Mouse (Mus musculus) MEL (cell line): Measurements from ENCODE around the gene D11Wsu47e. TPM values are rescaled to one million over a fixed set of nuclear protein-coding genes. Genes with fewer than 3 reads are reported as not detected.

Experiments
- DNase-seq: peaks from one replicate; pipeline ENCODE4 v3.0.0; 2011; ENCODE audit warnings: low read depth, low spot score
- H3K27ac ChIP-seq: 2 replicates; pipeline ENCODE4 v1.5.1; 2012; ENCODE audit warnings: low read depth, mild to moderate bottlenecking, control low read depth, low read length, moderate library complexity; ENCODE audit not compliant: control insufficient read depth
- H3K27me3 ChIP-seq, 2 experiments: fragments of 150-350 bp in 1 of 2; sonication (generic) in 1 of 2; 2 replicates each; pipeline ENCODE4 v1.6.1; 2012; ENCODE audit warnings: low read length in 2 of 2, mild to moderate bottlenecking in 2 of 2, improper control_type of control experiment in 1 of 2, moderate library complexity in 1 of 2; ENCODE audit not compliant: insufficient read depth in 2 of 2, control insufficient read depth in 1 of 2
- H3K36me3 ChIP-seq, 2 experiments: 2 replicates each; pipeline ENCODE4 v1.6.1; 2012 to 2014; ENCODE audit warnings: low read length in 2 of 2, improper control_type of control experiment in 1 of 2, inconsistent platforms in 1 of 2, mild to moderate bottlenecking in 1 of 2; ENCODE audit not compliant: insufficient read depth in 2 of 2, control insufficient read depth in 1 of 2
- H3K4me1 ChIP-seq, 2 experiments: fragments of 150-350 bp in 1 of 2; sonication (generic) in 1 of 2; 2 replicates each; pipeline ENCODE4 v1.6.1; 2012; ENCODE audit warnings: low read length in 2 of 2, improper control_type of control experiment in 1 of 2, mild to moderate bottlenecking in 1 of 2; ENCODE audit not compliant: insufficient read depth in 2 of 2, control insufficient read depth in 1 of 2
- H3K4me3 ChIP-seq, 2 experiments: fragments of 150-350 bp in 1 of 2; sonication (generic) in 1 of 2; 2 replicates each; pipeline ENCODE4 v1.5.1; 2012; ENCODE audit warnings: low read depth in 2 of 2, low read length in 2 of 2, mild to moderate bottlenecking in 2 of 2, moderate library complexity in 2 of 2, control low read depth in 1 of 2, improper control_type of control experiment in 1 of 2; ENCODE audit not compliant: control insufficient read depth in 1 of 2, insufficient read depth in 1 of 2
- H3K79me2 ChIP-seq: 2 replicates; pipeline ENCODE4 v1.6.1; 2012; ENCODE audit warnings: mild to moderate bottlenecking, low read length, moderate library complexity; ENCODE audit not compliant: control insufficient read depth, poor library complexity, insufficient read depth
- H3K9ac ChIP-seq: 2 replicates; pipeline ENCODE4 v1.6.1; 2012; ENCODE audit warnings: low read depth, mild to moderate bottlenecking, control low read depth, low read length, moderate library complexity; ENCODE audit not compliant: control insufficient read depth, poor library complexity, severe bottlenecking
- H3K9me3 ChIP-seq: fragments of 150-350 bp; sonication (generic); replicated peaks from 2 replicates; pipeline ENCODE4 v1.6.1; 2012; ENCODE audit warnings: mild to moderate bottlenecking, low read length, improper control_type of control experiment, moderate library complexity; ENCODE audit not compliant: insufficient read depth
- JUND ChIP-seq: IDR thresholded peaks from 2 replicates; pipeline ENCODE4 v1.6.1; 2011; ENCODE audit warnings: low read depth, mild to moderate bottlenecking, improper control_type of control experiment, low read length
- MEF2A ChIP-seq: IDR thresholded peaks from 2 replicates; pipeline ENCODE4 v1.6.1; 2014; ENCODE audit warnings: low read depth, mild to moderate bottlenecking, inconsistent platforms, low read length, improper control_type of control experiment; ENCODE audit not compliant: poor library complexity, insufficient replicate concordance, severe bottlenecking; ENCODE audit errors: extremely low read depth
- MXI1 ChIP-seq: IDR thresholded peaks from 2 replicates; pipeline ENCODE4 v1.6.1; 2011; ENCODE audit warnings: mild to moderate bottlenecking, low read depth, low read length, improper control_type of control experiment
- MYB ChIP-seq: IDR thresholded peaks from 2 replicates; pipeline ENCODE4 v1.6.1; 2011; ENCODE audit warnings: mild to moderate bottlenecking, low read depth, low read length, improper control_type of control experiment
- MYC ChIP-seq: IDR thresholded peaks from 2 replicates; pipeline ENCODE4 v1.6.1; 2011; ENCODE audit warnings: low read depth, mild to moderate bottlenecking, low read length, improper control_type of control experiment, moderate library complexity
- NELFE ChIP-seq: IDR thresholded peaks from 2 replicates; pipeline ENCODE4 v1.6.1; 2011; ENCODE audit warnings: low read depth, low read length, improper control_type of control experiment
- POLR2A ChIP-seq, 2 experiments: IDR thresholded peaks; 2 replicates each; pipeline ENCODE4 v1.6.1; 2011 to 2012; ENCODE audit warnings: low read length in 2 of 2, mild to moderate bottlenecking in 2 of 2, control low read depth in 1 of 2, improper control_type of control experiment in 1 of 2, low read depth in 1 of 2, moderate library complexity in 1 of 2; ENCODE audit not compliant: control insufficient read depth in 1 of 2, insufficient read depth in 1 of 2, poor library complexity in 1 of 2
- RAD21 ChIP-seq: IDR thresholded peaks from 2 replicates; pipeline ENCODE4 v1.6.1; 2011; ENCODE audit warnings: mild to moderate bottlenecking, low read depth, low read length, improper control_type of control experiment
- SIN3A ChIP-seq: IDR thresholded peaks from 2 replicates; pipeline ENCODE4 v1.6.1; 2012; ENCODE audit warnings: low read length, improper control_type of control experiment, inconsistent platforms
- USF1 ChIP-seq: IDR thresholded peaks from 2 replicates; pipeline ENCODE4 v1.6.1; 2014; ENCODE audit warnings: low read depth, mild to moderate bottlenecking, inconsistent platforms, low read length, improper control_type of control experiment, moderate library complexity
- USF2 ChIP-seq, 2 experiments: IDR thresholded peaks; 2 replicates each; pipeline ENCODE4 v1.6.1; 2011 to 2012; ENCODE audit warnings: improper control_type of control experiment in 2 of 2, low read length in 2 of 2, borderline replicate concordance in 1 of 2, inconsistent platforms in 1 of 2, low read depth in 1 of 2, mild to moderate bottlenecking in 1 of 2; ENCODE audit not compliant: insufficient read depth in 1 of 2
- ZKSCAN1 ChIP-seq: IDR thresholded peaks from 2 replicates; pipeline ENCODE4 v1.6.1; 2012; ENCODE audit warnings: low read depth, mild to moderate bottlenecking, inconsistent platforms, low read length, improper control_type of control experiment, moderate library complexity
- ZMIZ1 ChIP-seq: IDR thresholded peaks from 2 replicates; pipeline ENCODE4 v1.6.1; 2012; ENCODE audit warnings: low read depth, mild to moderate bottlenecking, inconsistent platforms, low read length, improper control_type of control experiment, moderate library complexity
- polyA plus RNA-seq, 2 experiments: library from polyadenylated mRNA; stranded (reverse) in 1 of 2; unstranded in 1 of 2; fragments of >175 nt in 1 of 2; fragments of >200 nt in 1 of 2; gene quantifications; 2 replicates each; pipeline versions ENCODE4 v1.2.1 to v1.2.4; 2012; ENCODE audit warnings: low replicate concordance in 2 of 2, low read depth in 1 of 2; ENCODE audit not compliant: insufficient read length in 2 of 2, insufficient read depth in 1 of 2, missing spikeins in 1 of 2
- total RNA-seq: library from RNA; depleted of rRNA; stranded (reverse); fragments of 300-350 nt; gene quantifications from 2 replicates; pipeline ENCODE4 v1.2.3, GENCODE M21; 2012

D11Wsu47e gene
- total and polyA plus RNA-seq, 3 experiments = 25.0 to 40.6 TPM; not detected in 1

DNA sequence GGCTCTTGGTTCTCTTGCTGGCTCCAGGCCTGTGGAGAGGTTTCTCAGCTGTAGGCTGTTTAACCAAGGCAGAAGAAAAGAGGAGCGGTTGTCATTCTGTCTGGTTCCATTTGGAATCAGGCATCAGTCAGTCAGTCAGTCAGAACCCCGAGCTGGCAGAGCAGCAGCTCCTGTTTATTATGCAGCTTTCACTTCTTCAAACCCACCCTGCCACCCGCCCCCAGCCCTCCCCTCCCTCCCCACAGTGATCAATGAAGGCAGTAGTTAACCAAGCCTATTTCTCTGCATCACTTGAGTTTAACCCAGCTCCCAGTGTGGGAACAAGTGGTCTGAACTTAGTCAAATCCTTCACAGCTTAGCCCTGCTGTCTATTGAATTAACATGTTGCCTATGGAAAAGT lies 7.6 kb downstream of the D11Wsu47e start:
- Histone ChIP-seq H3K79me2 (peaks cover 26% of the 10 kb centered on the region), H3K27me3 (no peaks in the 10 kb centered on the region), H3K9me3 (no peaks in the 10 kb centered on the region), H3K36me3 (peaks cover 2 to 3% of the 10 kb centered on the region in 2 experiments), H3K9ac (no peak overlapping the region), H3K27ac (no peak overlapping the region), H3K4me3 (no peak overlapping the region), H3K4me1 (no peaks in the 10 kb centered on the region; a peak in 1 of 4 replicates)
- no peak for TF ChIP-seq JUND
- no peak for TF ChIP-seq NELFE
- no peak; a peak in 1 of 4 replicates for TF ChIP-seq POLR2A (IDR thresholded peaks at IDR 0.05; ENCODE audit: control insufficient read depth in 1 of 2, insufficient read depth in 1 of 2, low read depth in 1 of 2, low read length in 2 of 2, poor library complexity in 1 of 2)
- TF ChIP-seq USF1 = no peak
- TF ChIP-seq MYB = no peak
- no peak for TF ChIP-seq ZMIZ1
- TF ChIP-seq USF2 (IDR thresholded peaks at IDR 0.05; ENCODE audit: borderline replicate concordance in 1 of 2, insufficient read depth in 1 of 2, low read depth in 1 of 2, low read length in 2 of 2) = no peak
- TF ChIP-seq MEF2A = no peak
- no peak for TF ChIP-seq MXI1
- no peak for TF ChIP-seq RAD21
- TF ChIP-seq SIN3A = no peak
- TF ChIP-seq MYC = no peak
- no peak for DNase-seq

DNA sequence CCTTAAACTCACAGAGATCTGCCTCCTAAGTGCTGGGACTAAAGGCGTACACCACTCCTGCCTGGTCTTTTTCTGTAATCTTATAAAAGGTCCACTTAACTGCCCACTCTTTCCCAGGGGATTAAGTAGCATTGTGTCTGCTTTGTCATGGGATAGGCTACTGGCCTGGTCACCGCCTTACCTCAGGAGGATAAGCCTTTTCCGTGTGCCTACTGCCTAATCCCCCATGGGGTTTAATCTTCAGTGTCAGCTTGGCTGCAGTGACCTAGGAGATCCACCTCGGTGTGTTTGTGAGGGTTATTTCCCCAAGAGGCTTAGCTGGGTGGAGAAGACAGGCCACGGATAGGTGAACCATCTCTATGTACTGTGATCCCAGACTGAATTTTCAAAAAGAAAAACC lies 13.4 kb downstream of the D11Wsu47e start:
- Histone ChIP-seq H3K27ac (no peak overlapping the region), H3K9me3 (no peaks in the 10 kb centered on the region), H3K79me2 (no peaks in the 10 kb centered on the region), H3K4me3 (no peak overlapping the region), H3K27me3 (no peaks in the 10 kb centered on the region), H3K4me1 (no peaks in the 10 kb centered on the region), H3K36me3 (peaks cover 0 to 2% of the 10 kb centered on the region in 2 experiments; a peak in 2 of 4 replicates), H3K9ac (no peak overlapping the region)
- no peak for TF ChIP-seq ZKSCAN1
- no peak for DNase-seq

DNA sequence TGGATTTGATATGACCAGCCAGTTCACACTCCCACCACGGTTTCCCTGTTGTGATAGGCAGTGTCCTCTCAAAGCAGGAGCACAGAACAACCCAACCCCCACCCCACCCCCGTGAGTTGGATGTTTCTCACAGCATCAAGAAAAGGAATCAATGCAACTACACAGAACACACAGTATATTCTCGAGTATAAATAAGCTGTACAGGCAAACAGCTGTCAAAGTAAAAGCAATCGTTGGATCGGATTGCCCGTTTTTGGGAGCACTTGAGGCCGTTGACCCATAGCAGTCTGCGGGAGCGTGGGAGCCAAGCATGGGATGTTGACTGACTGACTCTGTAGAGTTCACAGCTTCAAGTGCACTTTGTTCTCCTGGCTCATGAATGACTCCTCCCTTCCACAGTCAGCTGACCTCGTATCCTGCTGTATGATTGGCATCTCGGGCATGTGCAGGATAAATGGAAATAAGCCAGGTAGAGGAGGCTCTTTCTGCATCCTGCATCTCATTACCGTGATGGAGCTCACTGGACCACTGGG lies 13.9 kb downstream of the D11Wsu47e start:
- no peak overlapping the region for H3K9ac ChIP-seq
- no peaks in the 10 kb centered on the region for H3K9me3 ChIP-seq
- H3K27ac ChIP-seq = no peak overlapping the region
- no peaks in the 10 kb centered on the region for H3K27me3 ChIP-seq
- H3K79me2 ChIP-seq = no peaks in the 10 kb centered on the region
- H3K4me1 ChIP-seq = no peaks in the 10 kb centered on the region
- no peak overlapping the region for H3K4me3 ChIP-seq
- no peak for DNase-seq
- peaks cover 0 to 2% of the 10 kb centered on the region in 2 experiments; a peak in 2 of 4 replicates for H3K36me3 ChIP-seq
- TF ChIP-seq NELFE = no peak
